Mouse (Mus musculus): Measurements from ENCODE around the gene Smpd4.

DNA sequence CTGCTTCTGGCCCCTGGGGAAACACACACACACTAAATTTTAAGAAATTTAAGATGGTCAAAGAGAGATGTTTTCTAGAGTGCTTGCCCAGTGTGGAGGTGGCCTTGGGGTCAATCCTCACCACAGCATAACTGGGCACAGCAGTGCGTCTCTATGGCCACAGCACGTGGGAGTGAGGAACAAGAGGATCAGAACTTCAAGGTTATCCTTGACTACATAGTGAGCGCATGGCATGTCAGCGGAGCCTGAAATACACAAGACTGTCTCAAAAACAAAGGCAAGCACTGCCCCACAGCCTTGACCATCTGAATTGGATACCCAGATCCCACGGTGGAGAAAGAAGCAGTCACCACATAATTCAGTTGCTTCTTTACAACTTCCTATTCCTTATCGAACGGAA lies 34.6 kb upstream of the Smpd4 start:
- TF ChIP-seq GATA1 (IDR thresholded peaks at IDR 0.05; ENCODE audit: borderline replicate concordance, low read length), result no peak
- TF ChIP-seq CTCF (IDR thresholded peaks at IDR 0.05; ENCODE audit: low read depth, low read length), result no peak
